Mouse (Mus musculus): ENCODE data around the gene Trcg1. TPM values are rescaled to one million over a fixed set of nuclear protein-coding genes. Genes with fewer than 3 reads are reported as not detected.

Trcg1 gene
- polyA plus RNA-seq, 1 experiment from 2014 or later = not detected

DNA sequence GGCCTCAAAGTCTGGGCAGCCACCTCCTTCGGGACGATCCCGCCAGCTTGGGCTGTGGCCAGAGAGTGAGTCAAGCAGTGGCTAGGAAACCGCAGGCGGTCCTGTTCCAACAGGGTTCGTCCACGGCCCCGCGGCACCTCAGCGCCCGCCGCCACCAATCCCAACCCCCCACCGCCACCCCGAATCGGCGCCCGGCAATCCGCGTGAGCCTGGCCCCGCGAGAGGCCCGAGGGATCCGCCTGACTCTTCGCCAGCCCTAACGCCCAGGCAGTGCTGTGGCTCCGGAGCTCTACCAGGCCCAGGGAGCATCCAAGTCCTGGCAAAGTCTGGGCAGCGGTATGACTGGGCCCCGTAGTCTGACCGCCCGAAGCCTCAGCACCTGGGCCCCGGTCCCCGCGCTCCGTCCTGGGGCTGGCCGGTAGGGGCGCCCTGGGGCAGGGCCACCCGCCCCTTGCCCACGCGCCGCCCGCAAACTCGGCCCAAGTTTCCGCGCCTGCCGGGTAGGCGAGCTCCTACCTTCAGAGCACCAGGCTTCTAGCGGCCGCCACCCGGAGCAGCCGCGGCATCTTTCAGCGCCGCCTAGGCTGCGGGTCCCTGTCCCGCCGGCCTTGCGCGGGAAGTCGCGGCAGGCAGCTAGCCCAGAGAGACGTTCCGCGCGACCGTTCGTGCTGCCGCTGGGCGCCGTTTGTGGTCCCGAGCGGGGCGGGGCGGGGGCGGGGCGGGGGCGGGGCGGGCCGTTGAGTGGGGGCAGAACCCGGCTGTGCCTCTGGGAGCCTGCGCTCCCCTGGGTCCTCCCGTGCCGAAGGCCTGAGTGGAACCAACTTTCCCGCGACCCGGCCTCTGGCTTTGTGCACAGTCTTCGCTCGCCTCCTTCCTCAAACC, 25.8 kb downstream of the Trcg1 start, which contains the start of gene 1700017B05Rik:
Gene 1700017B05Rik, minus strand, starts transcription at position 700 of the 882 bp plus-strand sequence.
- Histone ChIP-seq H3K27ac (ENCODE audit: low read depth) (peak within 1 kb of the TSS; percentile 77), H3K27me3 (ENCODE audit: insufficient read depth, low read length) (0 out of 2 replicates have a peak, but pooled peaks cover 4% of the 10 kb centered on the region), H3K4me2 (peak within 1 kb of the TSS; percentile 98), H3K9ac (peak within 1 kb of the TSS; percentile 93), H3K36me3 (ENCODE audit: insufficient read depth) (peaks cover 18% of the 10 kb centered on the region), H3K4me1 (ENCODE audit: insufficient read depth) (no peaks in the 10 kb centered on the region; the same call in 1 of the 2 replicates), H3K9me3 (ENCODE audit: low read depth, low read length) (no peaks in the 10 kb centered on the region), H3K4me3 (ENCODE audit: low read depth, low read length) (peak within 1 kb of the TSS; percentile 84)
- peak; percentile 80 for ATAC-seq (ENCODE audit: insufficient read depth)
- TF ChIP-seq CTCF (IDR thresholded peaks at IDR 0.05; ENCODE audit: low read depth) = peak; percentile 58
- peak; percentile 82 for DNase-seq
- WGBS = under 1% methylated on average over 85 of the region's 87 CpGs

GRCm38 (mm10) chr9:57262795-57263684, 26.7 kb downstream of the Trcg1 start:
- peak overlapping the region; percentile 84 for H3K4me3 ChIP-seq (ENCODE audit: low read depth, low read length)
- no peak for TF ChIP-seq CTCF (IDR thresholded peaks at IDR 0.05; ENCODE audit: low read depth)
- H3K36me3 ChIP-seq (ENCODE audit: insufficient read depth) = peaks cover 9% of the 10 kb centered on the region
- WGBS = 52% methylated on average over 13 of the region's 13 CpGs
- H3K27me3 ChIP-seq (ENCODE audit: insufficient read depth, low read length) = 0 out of 2 replicates have a peak, but pooled peaks cover 4% of the 10 kb centered on the region
- DNase-seq (no peak), ATAC-seq (ENCODE audit: insufficient read depth) (no peak)
- peak overlapping the region; percentile 93 for H3K9ac ChIP-seq
- H3K9me3 ChIP-seq (ENCODE audit: low read depth, low read length) = no peaks in the 10 kb centered on the region
- H3K27ac ChIP-seq (ENCODE audit: low read depth) = peak overlapping the region; percentile 77; the same call in 1 of the 2 replicates
- H3K4me2 ChIP-seq = peak overlapping the region; percentile 98
- no peaks in the 10 kb centered on the region; the same call in 1 of the 2 replicates for H3K4me1 ChIP-seq (ENCODE audit: insufficient read depth)

DNA sequence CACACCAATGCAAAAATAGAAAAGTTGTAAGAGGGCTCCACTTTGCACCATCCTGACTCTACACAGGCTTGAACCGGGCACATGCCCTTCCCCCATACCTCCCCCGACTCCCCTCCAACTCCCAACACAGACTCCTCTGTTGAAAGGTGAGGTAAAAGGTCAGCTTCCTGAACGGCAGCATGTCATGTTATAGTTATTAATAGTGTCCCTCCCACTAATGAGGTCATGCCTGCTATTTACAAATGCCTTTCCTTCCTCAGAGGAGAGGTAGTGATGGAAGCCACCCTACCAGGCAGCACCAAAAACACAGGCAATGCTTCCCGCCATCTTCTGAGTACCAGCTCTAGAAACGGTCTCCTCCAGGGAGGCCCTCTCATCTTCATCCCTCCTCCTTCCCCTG, 28.8 kb downstream of the Trcg1 start:
- WGBS = 20% methylated on average over 5 of the region's 5 CpGs
- Histone ChIP-seq H3K27me3 (ENCODE audit: insufficient read depth, low read length) (0 out of 2 replicates have a peak, but pooled peaks cover 4% of the 10 kb centered on the region), H3K36me3 (ENCODE audit: insufficient read depth) (no peaks in the 10 kb centered on the region), H3K9ac (no peak overlapping the region), H3K4me3 (ENCODE audit: low read depth, low read length) (no peak overlapping the region), H3K27ac (ENCODE audit: low read depth) (no peak overlapping the region), H3K4me1 (ENCODE audit: insufficient read depth) (peaks cover 6% of the 10 kb centered on the region), H3K9me3 (ENCODE audit: low read depth, low read length) (no peaks in the 10 kb centered on the region), H3K4me2 (no peak overlapping the region)
- DNase-seq = peak; percentile 37
- no peak for TF ChIP-seq CTCF (IDR thresholded peaks at IDR 0.05; ENCODE audit: low read depth)
- no peak for ATAC-seq (ENCODE audit: insufficient read depth)

DNA sequence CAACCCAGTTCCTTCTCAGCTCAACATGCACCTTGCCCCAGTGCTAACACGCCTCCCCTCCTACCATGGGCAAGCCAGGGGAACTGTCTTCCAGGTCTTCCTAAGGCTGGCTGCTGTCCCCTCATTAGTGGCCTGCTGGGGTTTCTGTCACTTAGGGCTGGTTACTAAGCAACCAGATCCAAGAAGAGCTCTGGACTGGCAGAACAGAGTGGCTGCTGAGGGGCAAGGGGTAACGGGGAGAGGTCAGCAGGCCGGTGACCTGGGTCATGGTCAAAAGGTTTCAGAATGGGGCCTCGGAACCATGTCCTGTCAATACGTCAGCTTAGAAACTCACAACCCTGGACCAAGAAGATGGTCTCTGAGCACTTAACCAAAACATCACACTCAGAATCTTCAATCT, 31.1 kb downstream of the Trcg1 start:
- WGBS = 46% methylated on average over 5 of the region's 5 CpGs
- 0 out of 2 replicates have a peak, but pooled peaks cover 4% of the 10 kb centered on the region for H3K27me3 ChIP-seq (ENCODE audit: insufficient read depth, low read length)
- H3K4me1 ChIP-seq (ENCODE audit: insufficient read depth) = peaks cover 9% of the 10 kb centered on the region; the same call in 1 of the 2 replicates
- no peak for TF ChIP-seq CTCF (IDR thresholded peaks at IDR 0.05; ENCODE audit: low read depth)
- no peaks in the 10 kb centered on the region for H3K36me3 ChIP-seq (ENCODE audit: insufficient read depth)
- H3K4me2 ChIP-seq = no peak overlapping the region
- ATAC-seq (ENCODE audit: insufficient read depth) = no peak
- no peaks in the 10 kb centered on the region for H3K9me3 ChIP-seq (ENCODE audit: low read depth, low read length)
- H3K9ac ChIP-seq = no peak overlapping the region
- no peak overlapping the region for H3K27ac ChIP-seq (ENCODE audit: low read depth)
- no peak for DNase-seq
- H3K4me3 ChIP-seq (ENCODE audit: low read depth, low read length) = no peak overlapping the region

GRCm38 (mm10) chr9:57268078-57268477, 31.7 kb downstream of the Trcg1 start:
- H3K9ac ChIP-seq = no peak overlapping the region

GRCm38 (mm10) chr9:57268575-57268974, 32.2 kb downstream of the Trcg1 start:
- Histone ChIP-seq H3K9me3 (ENCODE audit: low read depth, low read length) (no peaks in the 10 kb centered on the region), H3K27ac (ENCODE audit: low read depth) (no peak overlapping the region), H3K4me1 (ENCODE audit: insufficient read depth) (peaks cover 13% of the 10 kb centered on the region; the same call in 1 of the 2 replicates), H3K4me2 (no peak overlapping the region), H3K36me3 (ENCODE audit: insufficient read depth) (no peaks in the 10 kb centered on the region), H3K9ac (no peak overlapping the region), H3K27me3 (ENCODE audit: insufficient read depth, low read length) (0 out of 2 replicates have a peak, but pooled peaks cover 4% of the 10 kb centered on the region), H3K4me3 (ENCODE audit: low read depth, low read length) (no peak overlapping the region)
- ATAC-seq (ENCODE audit: insufficient read depth) (0 out of 2 replicates have a peak, but pooled peaks have one; percentile 12), DNase-seq (peak; percentile 67)
- WGBS = 18% methylated on average over 3 of the region's 3 CpGs
- TF ChIP-seq CTCF (IDR thresholded peaks at IDR 0.05; ENCODE audit: low read depth) = no peak

More at GRCm38 (mm10) chr9:57268078-57268477, 31.7 kb downstream of the Trcg1 start:
- DNase-seq (no peak), ATAC-seq (ENCODE audit: insufficient read depth) (no peak)
- H3K4me3 ChIP-seq (ENCODE audit: low read depth, low read length) = no peak overlapping the region
- H3K36me3 ChIP-seq (ENCODE audit: insufficient read depth) = no peaks in the 10 kb centered on the region
- WGBS = 23% methylated on average over 10 of the region's 10 CpGs
- no peak overlapping the region for H3K4me2 ChIP-seq
- 0 out of 2 replicates have a peak, but pooled peaks cover 4% of the 10 kb centered on the region for H3K27me3 ChIP-seq (ENCODE audit: insufficient read depth, low read length)
- TF ChIP-seq CTCF (IDR thresholded peaks at IDR 0.05; ENCODE audit: low read depth) = no peak
- H3K27ac ChIP-seq (ENCODE audit: low read depth) = no peak overlapping the region
- H3K9me3 ChIP-seq (ENCODE audit: low read depth, low read length) = no peaks in the 10 kb centered on the region
- peaks cover 10% of the 10 kb centered on the region; the same call in 1 of the 2 replicates for H3K4me1 ChIP-seq (ENCODE audit: insufficient read depth)

Data from lung, embryonic 14.5 days (tissue).